Mouse (Mus musculus) regulatory T cell (primary cell): ENCODE measurements around the gene Stxbp1.

Experiments used
- in situ Hi-C: fragments of 300-600 bp; cut with MboI, MseI; formaldehyde crosslinking; loops from one replicate; pipeline ENCODE4 v1.15.1; 2025; ENCODE audit warnings: high pct_unique_total_duplicates

The Stxbp1 gene

GRCm38 (mm10) chr2:32758503-32758902 lies 88.5 kb downstream of the Stxbp1 start:
- in situ Hi-C loops: no loop called here

GRCm38 (mm10) chr2:32757056-32757845 lies 89.8 kb downstream of the Stxbp1 start, which contains the start of gene Tor2a:
Tor2a (plus strand) TSS chr2:32757234.
- in situ Hi-C loops: no loop called here

DNA sequence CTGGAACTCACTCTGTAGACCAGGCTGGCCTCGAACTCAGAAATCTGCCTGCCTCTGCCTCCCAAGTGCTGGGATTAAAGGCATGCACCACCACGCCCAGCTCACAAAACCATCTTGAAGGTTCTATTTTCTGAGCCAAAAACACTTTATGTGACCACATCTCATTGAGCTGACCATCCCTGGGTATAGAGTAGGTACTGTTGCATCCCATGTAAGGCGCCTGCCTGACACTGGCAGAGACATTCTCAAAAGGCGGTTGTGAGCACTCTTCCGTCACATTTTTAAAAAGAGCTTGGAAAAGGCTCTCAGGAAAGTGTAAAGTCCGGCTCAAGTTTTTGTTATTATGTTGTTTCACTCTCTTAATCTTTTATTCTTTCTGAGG lies 90.4 kb downstream of the Stxbp1 start:
- in situ Hi-C loops: no loop called here

GRCm38 (mm10) chr2:32752181-32752580 lies 94.9 kb downstream of the Stxbp1 start:
- in situ Hi-C loops: no loop called here

DNA sequence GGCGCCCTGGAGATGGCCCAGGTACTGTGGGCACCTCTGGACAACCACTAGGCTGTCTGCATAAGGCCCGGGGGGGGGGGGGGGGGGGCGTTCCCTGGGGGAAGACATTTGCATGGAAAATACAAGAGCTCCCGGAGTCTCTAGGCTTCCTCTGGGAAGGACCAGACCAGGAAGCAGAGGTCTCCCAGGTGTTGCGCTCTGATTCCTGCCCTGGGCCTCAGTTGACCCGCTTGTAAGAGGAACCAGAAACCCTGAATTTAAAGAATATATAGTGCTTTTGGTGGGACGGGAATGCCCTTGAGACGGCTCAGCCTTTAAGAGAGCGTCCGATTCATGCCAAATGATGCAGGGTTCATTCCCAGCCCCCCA lies 95.4 kb downstream of the Stxbp1 start:
- in situ Hi-C loops: no loop called here

DNA sequence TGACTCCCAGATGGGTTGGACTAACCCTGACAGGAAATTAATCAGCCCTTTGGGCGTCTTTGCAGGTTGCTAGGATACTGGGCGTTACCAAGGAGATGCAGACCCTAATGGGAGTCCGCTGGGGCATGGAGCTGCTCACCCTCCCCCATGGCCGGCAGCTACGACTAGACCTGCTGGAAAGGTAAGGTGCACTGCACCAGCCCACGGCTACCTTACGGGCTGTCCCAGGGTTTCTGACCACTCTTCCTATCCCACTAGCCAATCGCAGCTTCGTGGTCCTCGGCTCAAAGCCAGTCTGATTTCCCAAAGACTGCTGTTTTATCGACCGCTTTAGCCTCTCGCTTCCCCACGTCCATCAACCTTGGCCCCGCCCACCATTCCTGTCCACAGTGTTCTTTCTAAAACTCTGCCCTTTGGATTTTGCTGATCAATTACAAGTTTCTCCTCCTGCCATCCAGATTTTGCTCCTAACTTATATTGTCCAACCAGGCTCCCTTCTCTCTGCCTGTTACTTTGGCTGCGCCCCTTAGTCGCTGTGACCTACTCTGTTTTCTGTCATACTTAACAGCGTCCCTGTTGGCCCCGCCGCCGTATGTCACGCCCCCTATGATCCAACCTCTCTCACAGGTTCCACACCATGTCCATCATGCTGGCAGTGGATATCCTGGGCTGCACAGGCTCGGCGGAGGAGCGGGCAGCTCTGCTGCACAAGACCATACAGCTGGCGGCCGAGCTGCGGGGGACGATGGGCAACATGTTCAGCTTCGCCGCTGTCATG lies 96.0 kb downstream of the Stxbp1 start:
- in situ Hi-C loops: no loop called here

DNA sequence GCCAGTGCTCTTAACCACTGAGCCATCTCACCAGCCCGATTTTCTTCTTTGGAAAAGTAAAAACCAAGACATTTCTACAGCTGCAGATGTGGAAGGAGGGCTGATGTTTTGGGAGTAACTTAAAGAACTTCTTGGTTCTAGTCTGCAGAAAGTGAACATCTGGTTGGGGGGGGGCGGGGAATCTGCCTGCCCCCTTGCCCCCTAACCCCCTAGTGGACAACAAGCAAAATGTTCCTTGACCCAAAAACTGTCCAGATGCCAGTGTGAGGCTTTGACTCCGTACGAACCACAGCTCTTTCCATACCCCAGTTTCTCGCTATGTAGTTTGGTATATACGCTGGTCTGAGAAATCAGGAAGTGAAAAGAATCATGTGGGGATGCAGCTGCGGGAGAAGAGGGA lies 96.8 kb downstream of the Stxbp1 start:
- in situ Hi-C loops: no loop called here

DNA sequence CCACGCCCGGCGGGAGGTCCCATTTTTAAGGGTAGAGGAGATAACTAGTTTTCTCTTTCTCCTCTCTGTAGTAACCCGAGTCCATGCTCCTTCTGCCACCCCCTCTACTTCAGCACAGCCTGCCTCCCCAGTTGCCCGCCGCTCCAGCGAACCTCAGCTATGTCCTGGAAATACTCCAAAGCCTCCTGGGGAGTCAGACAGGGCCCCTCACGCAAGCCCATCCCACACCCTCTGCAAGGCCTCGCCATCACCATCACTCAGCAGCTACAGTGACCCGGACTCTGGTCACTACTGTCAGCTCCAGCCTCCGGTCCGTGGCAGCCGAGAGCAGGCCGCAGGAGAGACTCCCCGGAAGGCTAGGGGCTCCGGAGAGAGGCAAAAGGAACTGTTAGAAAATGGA lies 98.0 kb downstream of the Stxbp1 start:
- in situ Hi-C loops: no loop called here

GRCm38 (mm10) chr2:32744272-32744982 lies 102.6 kb downstream of the Stxbp1 start:
- in situ Hi-C loops: no loop called here

GRCm38 (mm10) chr2:32742173-32742531 lies 104.9 kb downstream of the Stxbp1 start:
- in situ Hi-C loops: no loop called here

DNA sequence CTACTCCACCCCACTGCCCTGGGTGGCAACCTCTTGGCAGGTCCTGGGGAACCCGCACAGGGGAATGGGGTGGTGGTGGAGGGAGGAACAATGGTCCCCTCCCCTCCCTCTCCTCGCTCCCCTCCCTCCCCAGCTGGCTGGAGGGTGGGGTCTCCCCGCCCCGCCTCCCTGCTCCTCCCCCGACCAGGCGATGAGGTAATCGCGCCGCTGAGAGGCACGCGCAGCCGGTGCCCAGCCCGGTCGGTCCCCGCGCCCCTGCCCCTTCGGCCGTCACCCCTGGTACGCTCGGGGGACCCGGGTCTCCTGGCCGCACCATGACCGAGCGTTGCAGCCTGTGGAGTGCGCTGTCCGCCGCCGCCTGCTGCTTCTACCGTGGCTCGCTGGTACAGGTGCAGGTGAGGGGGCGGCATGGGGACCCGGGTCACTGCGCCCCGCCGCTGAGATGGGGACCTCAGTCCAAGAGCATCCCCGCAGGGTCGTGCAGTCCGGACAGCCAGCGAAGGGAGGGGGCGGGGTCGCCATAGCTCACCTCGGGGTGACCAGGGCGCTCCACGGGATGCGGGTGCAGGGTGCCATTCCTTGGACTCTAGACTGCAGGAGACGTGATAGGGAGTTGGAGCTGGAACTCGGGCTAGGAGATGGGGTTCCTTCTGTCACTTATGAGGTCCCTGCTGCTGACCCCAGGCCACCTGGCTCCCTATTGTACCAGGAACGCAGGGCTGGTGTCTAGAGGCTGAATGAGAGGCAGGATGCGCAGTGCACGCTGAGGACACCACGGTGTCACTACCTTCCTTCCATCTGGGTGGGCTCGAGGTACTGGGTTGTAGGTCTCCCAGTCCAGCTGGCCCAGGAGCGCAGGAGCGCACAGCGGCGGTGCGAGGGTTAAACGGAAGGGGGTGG lies 105.5 kb downstream of the Stxbp1 start:
- in situ Hi-C loops: no loop called here

GRCm38 (mm10) chr2:32740916-32741272 lies 106.2 kb downstream of the Stxbp1 start, which contains the start of gene 6330409D20Rik:
6330409D20Rik (minus strand) TSS chr2:32741016.
- in situ Hi-C loops: no loop called here

- in situ Hi-C loops: no loop called here
Observed at GRCm38 (mm10) chr2:32739311-32739710, 107.7 kb downstream of the Stxbp1 start.
